Mouse (Mus musculus) left cerebral cortex, adult 9 months (tissue): Measurements from ENCODE around the gene Nt5c3.
"Not testable (repeated sequence)": the region's sequence is repeated elsewhere in the genome, so short reads cannot be mapped to it uniquely, and the experiment has no call there.

Experiments
- DNase-seq, 2 experiments: peaks; one replicate each; pipeline ENCODE4 v3.0.0; 2022; ENCODE audit warnings: low spot score in 2 of 2

The Nt5c3 gene

DNA sequence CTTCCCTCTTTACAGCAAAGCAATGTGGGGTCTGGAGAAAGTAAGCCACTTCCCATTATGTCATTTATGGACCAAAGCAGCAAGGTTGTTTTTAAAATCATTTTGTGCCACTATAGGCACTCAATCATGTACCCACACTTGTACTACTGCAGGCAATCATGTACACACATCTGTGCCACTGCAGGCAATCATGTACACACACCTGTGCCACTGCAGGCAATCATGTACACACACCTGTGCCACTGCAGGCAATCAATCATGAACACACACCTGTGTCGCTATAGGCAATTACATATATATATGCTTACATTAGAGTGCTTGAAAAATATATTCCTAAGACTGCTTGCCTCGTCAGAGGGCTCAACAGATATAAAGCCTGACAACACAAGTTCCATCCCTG is 18.8 kb downstream of the Nt5c3 start:
- DNase-seq: no peak

DNA sequence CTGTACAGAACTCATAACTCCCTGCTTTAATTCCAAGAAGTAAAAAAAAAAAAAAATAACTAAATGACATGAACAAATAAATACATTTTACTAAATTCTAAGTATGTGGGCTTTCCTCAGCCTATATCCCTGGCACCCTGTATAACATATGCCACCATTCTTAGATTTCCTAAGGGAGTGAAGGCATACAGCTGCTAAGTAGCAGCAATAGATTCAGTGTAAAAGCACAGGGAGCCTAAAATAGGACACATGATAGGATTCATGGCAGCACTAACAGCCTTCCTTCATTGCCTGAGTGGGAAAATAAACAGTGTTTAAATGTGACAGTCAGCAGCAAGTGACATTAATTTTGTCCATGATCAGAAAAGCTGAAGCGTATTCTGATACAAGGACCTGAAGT is 19.4 kb downstream of the Nt5c3 start:
- DNase-seq: no peak

DNA sequence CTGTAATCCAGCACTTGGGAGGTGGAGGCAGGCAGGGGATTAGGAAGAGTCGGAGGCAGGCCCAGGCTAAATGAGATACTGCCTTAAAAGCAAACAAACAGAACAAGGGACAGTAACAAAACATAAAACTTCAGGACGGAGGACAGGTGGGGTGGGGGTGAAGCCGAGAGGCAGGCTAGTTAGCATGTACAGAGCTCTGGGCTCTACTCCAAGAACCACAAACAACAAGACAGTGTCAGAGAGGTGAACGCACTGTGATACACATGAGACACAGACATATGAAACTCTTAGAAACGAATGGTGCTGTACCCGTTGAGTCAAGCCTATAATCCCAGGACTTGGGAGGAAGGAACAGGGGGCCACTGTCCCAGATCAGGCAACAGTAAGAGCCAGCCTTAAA is 19.9 kb downstream of the Nt5c3 start:
- no peak for DNase-seq

DNA sequence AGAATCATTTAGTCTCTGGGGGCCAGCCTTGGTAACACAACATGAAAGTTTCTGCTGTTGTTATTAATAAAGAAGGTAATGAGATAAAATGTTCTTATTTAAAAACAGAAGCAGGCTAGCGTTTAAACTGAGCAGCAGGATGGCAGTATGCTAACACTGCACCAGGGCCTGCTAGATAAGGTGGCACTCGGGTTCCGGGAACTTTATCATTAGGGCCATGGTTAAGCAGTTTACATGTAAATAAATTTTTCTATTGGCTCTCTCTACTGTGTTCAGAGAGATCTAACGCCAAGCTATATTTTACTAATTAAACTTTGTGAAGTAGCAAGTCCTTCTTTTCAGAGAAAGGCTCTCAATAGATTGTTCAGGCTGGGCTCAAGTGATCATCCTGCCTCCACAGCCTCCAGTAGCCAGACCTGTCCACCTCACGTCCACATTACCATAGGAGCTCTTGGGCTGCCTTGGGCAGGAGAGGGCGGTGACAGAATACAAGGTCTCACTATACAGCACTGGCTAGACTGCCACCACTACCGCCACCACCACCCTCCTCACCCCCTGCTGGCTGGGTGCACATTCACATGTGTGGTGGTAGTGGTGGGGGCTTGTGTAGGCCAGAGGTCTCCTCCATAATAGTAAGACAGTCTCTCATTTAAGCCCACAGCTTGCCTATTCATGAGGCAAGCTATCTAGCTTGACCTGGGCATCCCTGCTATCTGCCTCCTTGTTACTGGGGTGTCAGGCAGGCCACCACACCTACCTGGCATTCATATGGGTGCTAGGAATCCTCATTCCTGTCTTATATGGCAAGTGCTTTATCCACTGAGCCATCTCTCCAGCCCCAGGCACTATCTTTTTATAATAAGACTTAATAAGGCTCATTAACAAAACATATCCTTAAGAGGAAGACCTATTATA is 20.9 kb downstream of the Nt5c3 start:
- DNase-seq: no peak

DNA sequence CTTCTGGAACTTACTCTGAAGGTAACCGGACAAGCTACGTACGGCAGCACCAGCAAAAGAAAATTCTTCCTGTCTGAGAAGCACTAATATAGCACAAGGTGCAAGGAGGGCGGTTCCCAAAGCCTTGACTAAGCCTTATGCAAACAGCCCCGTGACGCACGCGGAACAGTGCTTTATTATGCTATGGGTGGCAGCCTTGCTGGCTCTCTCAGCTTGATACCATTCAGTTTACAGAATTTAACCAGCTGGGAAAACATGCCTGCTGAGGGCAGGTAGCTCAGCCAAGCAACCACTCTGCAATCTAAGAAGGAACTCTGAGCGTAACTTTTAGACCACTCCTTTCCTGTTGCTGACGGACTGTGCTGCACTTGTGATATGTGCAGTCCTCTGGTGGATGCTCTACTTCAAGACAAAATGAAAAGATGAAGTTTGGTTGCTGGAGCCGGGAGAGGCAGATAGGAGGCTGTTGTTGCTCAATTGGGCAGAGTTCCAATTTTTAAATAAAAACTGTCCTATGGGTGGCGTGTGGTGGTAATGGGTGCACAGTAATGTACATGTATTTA is 21.8 kb downstream of the Nt5c3 start:
- peak in 1 of 2 experiments; percentile 50 for DNase-seq

DNA sequence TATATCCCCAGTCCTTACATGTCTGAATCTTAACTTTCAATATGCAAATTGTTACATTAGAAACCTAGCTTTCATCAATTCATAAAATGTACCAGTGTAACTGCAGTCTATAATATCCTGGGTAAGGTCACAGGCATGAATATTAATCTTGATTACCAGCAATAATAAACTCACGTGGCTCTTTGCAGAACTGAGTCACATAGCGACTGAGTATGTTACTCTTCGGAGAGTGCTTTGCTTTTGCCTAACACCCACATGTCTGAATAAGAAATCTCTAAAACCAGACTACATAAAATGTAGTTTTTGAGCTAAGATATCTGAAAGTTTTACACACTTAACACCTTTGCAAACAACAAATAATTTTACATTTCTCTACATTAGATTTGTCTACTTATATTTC is 22.4 kb downstream of the Nt5c3 start:
- DNase-seq: no peak

DNA sequence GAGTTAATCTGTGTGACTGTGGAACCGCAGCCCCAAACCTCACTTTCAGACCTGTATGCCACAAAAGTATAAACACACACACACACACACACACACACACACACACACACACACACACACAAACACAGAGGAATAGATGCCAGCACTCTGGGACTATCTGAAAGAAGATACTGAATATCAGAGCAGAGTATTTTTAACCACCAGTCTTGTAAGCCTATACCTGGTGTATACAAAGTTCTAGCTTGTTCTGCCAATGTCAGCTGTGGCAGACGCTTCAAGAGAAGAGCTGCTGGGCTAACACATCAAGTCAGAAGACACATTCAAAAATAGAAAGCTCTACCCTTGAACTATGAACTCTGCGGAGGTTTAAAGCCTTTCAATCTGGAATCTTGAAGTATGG is 24.1 kb downstream of the Nt5c3 start:
- DNase-seq: no peak

DNA sequence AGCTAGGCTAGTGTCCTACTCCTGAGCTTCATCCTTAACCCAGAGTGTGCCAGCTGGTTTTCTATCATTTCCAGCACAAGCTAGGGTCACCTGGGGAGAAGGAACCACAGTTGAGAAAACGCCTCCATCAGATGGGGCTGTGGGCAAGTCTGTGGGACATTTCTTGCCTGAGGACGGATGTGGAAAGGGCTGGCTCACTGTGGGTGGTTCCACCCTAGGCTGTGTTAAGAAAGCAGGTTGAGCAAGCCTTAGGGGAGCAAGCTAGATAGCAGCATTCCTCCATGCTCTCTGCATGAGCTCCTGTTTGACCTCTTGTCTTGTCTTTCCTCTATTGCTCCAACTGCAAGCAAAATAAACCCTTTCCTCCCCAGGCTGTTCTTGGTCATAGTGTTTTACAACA is 33.0 kb downstream of the Nt5c3 start:
- DNase-seq: no peak

DNA sequence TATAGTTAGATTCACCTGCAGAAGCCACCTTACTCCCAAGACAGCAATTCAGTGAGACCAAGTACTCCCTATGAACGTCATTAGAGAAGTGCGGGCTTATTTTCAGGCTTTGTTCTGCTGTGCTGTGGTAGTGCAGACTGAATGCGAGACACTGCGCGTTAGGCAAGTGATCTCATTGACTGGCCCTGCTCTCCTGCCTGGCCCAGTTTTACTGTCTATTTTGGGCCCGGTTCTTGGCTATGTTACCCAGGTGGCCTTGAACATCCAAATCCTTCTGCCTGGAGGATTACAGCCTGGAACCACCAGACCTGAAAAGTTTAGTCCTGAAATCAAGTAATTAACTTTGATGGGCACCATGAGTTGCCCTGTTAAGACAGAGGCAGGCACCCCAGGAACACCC is 35.2 kb downstream of the Nt5c3 start:
- no peak for DNase-seq

DNA sequence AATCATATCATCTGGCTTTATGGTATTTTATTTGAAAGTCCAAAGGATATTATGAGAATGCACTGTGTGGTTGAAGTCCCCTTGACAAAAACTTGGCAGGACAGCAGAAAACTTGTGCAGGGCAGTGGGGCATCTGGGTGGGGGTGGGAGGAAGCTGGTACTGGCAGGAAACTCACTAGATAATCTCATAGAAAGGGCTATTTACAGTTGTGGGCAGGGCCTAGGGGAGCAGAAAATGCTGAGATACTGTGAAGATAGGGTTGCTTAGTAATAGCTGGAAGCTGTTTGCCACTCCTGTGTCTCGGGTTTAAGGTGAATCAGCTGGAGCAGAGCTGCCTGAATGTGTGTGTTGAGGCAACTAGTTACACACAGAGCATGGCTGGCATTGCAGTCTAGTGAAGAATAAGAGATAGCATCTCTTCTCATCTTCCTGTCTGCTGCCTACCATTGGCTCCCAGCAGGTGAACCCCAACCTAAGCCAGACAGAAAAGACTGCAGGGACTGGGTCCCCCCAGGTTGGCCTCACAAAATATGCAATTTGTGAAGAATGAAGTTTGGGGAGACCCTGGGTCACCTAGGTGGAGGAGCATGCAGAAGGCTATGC is 44.3 kb downstream of the Nt5c3 start:
- DNase-seq: no peak

DNA sequence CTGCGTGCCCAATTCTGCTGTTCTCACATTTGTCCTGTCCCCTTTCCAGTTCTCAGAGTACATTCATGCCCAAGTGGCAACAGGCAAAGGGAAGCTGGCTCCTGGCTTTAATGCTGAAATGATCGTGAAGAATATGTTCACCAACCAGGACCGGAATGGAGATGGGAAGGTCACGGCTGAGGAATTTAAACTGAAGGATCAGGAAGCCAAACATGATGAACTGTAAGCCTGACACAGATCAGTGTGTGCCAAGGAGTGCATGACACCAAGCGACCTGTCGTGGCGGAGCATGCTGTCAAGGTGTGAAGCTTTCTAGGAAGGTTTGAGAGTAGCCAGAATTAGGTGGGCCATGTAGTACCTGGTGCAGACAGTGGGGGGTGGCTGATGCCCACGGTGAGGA is 45.7 kb downstream of the Nt5c3 start:
- no peak for DNase-seq

DNA sequence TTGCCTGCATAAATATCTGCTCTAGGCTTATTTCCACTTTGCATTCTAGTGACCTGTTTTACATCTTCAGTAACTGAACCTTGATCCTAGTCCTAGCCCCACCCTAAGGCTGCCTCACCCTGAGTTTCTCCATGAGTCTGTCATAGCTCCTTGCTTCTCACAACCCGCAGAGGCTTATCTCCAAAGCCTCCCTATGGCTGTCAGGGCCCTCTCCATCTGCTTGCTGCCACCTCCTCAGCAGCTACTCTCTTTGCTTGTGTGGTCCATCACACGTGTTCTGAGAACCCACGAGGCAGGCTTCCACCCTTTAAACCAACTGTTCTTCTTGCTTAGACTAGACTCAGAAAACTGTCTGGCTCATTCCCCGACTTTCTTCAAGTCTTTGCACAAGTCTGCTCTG is 46.9 kb downstream of the Nt5c3 start:
- peak in 1 of 2 experiments; percentile 46 for DNase-seq

DNA sequence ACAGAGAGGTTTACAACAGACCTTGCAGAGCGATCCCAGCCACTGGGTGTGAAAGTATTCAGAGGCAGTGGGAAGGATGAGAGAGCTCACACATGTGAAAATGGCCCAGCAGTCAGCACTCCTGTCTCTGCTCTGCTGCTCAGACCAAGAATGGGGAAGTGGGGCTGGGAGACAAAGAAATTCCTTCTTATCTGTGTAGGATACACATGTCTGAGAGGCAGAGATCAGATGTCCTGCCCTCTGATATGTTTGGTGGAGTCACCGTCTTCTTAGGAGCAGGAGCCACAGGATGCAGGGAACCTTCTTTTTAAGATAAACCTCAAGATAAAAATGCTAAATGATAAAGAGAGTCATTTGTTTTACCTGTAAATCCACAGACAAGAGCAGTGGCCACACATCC is 53.7 kb downstream of the Nt5c3 start:
- no peak for DNase-seq

DNA sequence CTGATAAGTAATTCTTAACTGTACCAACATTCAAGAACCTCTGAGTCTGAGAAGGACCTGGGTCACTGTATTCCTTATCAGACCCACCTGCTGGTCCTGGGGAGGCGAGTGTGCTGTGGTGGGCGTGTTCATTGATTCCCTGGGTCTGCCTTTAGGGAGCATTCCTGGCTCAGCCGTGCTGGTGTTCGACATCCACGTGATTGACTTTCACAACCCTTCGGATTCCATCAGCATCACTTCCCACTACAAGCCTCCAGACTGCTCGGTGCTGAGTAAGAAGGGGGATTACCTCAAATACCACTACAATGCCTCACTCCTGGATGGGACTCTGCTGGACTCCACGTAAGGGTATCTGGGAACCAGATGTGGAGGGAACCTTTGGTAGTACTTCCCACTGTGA is 55.2 kb downstream of the Nt5c3 start:
- DNase-seq: no peak

DNA sequence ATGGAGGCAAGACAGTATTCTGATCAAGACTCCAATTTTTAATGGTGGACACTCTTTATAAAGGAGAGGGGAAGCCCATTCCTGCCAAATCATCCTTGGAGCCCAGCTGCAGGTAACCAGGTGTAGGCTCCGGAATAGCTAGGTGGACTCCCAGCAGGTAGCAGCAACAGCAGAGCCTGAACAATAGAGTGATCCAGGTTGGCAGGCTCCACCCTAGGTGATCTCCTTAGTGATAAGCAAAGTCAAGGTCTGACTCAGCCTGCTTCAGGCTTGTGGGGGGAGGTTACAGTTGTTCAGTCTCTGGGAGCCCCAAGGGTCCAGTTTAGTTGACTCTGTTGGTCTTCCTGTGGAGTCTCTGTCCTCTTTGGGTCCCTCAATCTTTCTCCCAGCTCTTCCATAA is 56.8 kb downstream of the Nt5c3 start:
- not testable (repeated sequence) for DNase-seq

DNA sequence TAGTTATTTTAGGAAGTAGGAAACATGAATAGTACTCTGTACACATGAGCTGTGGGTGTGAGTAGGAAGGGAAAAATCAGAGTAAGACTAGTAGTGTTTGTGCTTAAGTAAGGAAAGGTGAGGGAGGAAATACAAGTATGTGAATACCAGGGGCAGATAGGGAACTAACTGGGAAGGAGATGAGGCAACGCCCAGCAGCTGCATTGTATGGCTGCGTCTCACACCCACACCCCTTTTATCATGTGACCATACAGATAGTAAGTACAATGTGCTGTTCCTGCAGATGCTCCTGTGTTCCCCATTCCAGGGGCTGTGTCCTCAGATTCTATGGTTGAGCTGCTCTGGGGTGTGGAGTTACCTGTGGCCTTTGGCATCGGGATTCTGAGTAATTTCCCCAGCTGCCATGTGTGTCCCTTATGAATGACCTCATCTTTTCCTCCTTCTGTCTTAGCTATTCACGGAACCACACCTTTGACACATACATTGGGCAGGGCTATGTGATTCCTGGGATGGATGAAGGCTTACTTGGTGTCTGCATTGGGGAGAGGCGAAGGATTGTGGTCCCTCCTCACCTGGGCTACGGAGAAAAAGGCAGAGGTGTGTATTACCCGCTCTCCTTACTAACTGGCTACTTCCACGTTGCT is 63.4 kb downstream of the Nt5c3 start:
- DNase-seq: no peak

DNA sequence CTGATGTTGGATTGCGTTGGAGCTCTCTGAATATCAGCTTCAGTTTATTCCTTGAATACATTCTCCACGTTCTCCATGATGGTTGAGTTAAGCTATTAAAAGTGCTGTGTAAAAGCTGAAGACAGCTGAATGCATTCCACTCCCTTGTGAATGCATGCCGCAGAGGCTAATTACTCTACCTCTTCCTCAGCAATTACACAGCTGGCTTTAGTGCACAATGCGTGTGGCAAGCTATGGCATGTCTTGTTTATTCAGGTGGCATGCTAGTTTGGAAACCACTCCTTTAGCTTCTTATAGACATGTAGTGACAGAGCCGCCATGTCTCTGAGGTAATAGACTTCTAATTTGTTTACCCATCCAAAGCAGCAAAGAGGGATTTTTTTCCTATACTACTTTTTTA is 67.0 kb downstream of the Nt5c3 start:
- DNase-seq: no peak

DNA sequence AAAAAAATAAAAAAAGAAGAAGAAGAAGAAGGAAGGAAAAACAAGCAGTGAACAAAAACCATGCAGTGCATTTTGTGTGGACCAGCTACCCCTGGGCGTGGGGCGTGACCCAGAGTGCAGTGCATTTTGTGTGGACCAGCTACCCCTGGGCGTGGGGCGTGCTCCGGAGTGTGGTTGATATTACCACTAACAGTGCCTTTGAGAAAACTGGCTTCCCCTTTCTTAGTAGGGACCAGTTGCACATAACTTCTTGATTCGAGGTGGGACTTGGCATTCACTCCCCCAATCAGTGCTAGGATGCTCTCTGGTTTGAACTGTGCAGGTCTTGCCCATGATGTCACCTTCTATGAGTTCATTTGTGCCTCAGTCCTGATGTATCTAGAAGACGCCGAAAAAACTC is 68.9 kb downstream of the Nt5c3 start:
- no peak for DNase-seq

DNA sequence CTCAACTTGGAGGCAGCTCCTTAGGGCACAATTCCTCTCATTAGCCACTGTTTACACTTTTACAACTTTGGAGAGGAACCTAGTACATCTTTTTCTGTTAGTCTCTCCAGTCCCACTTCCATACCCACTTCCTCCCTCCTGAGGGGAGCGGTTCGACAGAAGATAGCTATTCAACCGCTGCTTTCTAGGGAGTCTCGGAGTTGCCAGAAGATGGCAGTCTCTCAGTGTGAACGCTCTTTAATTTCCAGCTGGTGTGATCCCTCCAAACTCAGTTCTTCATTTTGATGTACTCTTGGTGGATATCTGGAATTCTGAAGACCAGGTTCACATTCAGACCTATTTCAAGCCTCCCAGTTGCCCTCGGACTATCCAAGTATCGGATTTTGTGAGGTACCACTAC is 73.4 kb downstream of the Nt5c3 start:
- DNase-seq: peak in 1 of 2 experiments; percentile 20

DNA sequence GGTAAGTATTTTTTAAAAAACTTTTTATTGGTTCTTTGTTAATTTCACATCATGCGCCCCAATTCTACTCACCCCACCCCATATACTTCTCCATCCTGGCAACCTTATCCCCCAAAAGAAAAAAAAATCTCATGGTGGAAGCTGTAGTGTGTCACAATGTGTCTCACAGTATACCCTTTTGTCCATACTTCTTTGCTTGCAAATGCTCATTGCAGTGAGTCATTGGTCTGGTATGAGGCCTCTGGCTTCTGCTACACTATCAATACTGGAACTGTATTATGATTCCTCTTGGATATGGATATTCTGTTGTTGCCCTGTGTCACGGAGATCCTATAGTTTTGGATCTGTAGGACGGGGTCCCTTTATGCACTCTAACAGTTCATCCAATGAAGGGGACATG is 74.8 kb downstream of the Nt5c3 start:
- DNase-seq: no peak

DNA sequence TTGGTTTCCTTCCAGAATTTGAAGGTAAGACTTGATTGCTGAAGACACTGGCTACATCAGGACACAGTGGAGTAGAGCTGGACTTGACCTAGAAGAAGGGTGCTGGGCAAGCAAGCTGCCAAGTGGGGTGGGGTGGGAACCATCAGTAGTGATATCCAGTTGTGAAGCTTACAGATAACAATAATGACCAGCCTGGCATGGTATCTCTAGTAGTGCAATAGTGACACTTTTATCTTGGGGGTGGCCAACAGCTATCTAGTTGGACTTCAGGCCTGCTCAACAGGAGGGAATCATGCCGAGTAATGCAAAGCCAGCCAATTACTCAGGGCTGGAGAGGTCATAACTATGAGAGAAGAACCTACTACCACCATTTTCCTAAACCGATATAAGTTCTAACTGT is 79.4 kb downstream of the Nt5c3 start:
- no peak for DNase-seq

DNA sequence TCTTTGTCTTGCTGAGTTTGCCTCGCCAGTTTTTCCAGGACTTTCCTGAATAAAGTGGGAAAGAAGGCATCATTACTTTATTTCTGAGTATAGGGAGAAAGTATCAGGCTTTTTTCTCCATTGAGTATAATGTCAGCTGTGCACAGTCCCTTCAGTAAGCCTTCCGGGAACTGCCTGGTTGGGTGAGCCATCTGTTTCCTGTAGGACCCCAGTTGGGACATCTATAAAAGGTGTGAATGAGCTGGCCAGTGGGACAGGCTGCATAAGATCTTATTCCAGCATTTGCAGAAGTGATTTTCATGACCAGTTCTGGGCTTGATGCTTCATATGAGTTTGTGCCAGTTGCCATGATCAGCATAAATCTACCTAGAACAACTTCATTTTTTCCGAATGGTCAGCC is 80.5 kb downstream of the Nt5c3 start:
- DNase-seq: no peak

DNA sequence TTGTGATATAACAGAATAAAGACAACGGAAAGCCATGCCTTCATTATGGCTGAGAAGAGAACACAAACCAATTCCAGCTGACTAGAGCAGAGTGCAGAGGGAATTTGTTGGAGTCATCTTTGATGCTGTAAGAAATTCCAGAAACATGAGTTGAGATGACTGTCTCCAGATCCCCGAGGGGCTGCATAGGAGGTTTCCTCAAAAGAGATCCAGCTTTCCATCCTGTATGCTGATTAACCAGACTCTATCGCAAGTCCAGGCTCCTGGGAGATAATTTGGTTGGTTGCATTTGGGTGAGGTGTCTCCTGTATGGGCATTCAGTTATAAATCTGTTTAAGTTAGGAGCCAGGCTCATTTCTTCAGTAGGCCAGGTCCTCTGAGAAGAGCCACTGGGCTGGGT is 86.1 kb downstream of the Nt5c3 start:
- no peak for DNase-seq
